Mouse (Mus musculus): Measurements from ENCODE around the gene Sypl. TPM values are rescaled to one million over a fixed set of nuclear protein-coding genes. Genes with fewer than 3 reads are reported as not detected.

The Sypl gene
- polyA plus RNA-seq, 1 experiment from 2014 or later, result 159 TPM

GRCm38 (mm10) chr12:32924245-32924644 lies 29.4 kb upstream of the Sypl start:
- Histone ChIP-seq H3K4me3 (replicated peaks) (no peak overlapping the region), H3K27ac (no peak overlapping the region), H3K4me2 (replicated peaks) (no peak overlapping the region), H3K9ac (no peak overlapping the region), H3K36me3 (no peaks in the 10 kb centered on the region), H3K9me3 (no peaks in the 10 kb centered on the region), H3K4me1 (replicated peaks) (0 out of 2 replicates have a peak, but pooled peaks cover 5% of the 10 kb centered on the region), H3K27me3 (replicated peaks) (no peaks in the 10 kb centered on the region)
- 32% methylated on average over 3 of the region's 3 CpGs for WGBS
- no peak for ATAC-seq

- no peak for ATAC-seq
- H3K27ac ChIP-seq, result peak overlapping the region; percentile 60; the same call in 1 of the 2 replicates
These were observed 27.1 kb upstream of the Sypl start for GRCm38 (mm10) chr12:32926331-32927172.

GRCm38 (mm10) chr12:32927231-32927835 lies 26.4 kb upstream of the Sypl start:
- Histone ChIP-seq H3K27me3 (replicated peaks) (no peaks in the 10 kb centered on the region), H3K4me2 (replicated peaks) (no peak overlapping the region), H3K27ac (no peak overlapping the region), H3K36me3 (no peaks in the 10 kb centered on the region), H3K9ac (no peak overlapping the region), H3K9me3 (no peaks in the 10 kb centered on the region), H3K4me1 (replicated peaks) (0 out of 2 replicates have a peak, but pooled peaks cover 9% of the 10 kb centered on the region), H3K4me3 (replicated peaks) (no peak overlapping the region)
- no peak for ATAC-seq
- WGBS, result 78% methylated on average over 10 of the region's 10 CpGs

More at GRCm38 (mm10) chr12:32926331-32927172, 27.1 kb upstream of the Sypl start:
- 56% methylated on average over 18 of the region's 18 CpGs for WGBS
- 0 out of 2 replicates have a peak, but pooled peaks cover 9% of the 10 kb centered on the region for H3K4me1 ChIP-seq (replicated peaks)
- no peaks in the 10 kb centered on the region for H3K27me3 ChIP-seq (replicated peaks)
- no peaks in the 10 kb centered on the region for H3K9me3 ChIP-seq
- H3K36me3 ChIP-seq, result no peaks in the 10 kb centered on the region
- H3K4me3 ChIP-seq (replicated peaks), result no peak overlapping the region
- no peak overlapping the region for H3K9ac ChIP-seq
- no peak overlapping the region for H3K4me2 ChIP-seq (replicated peaks)

GRCm38 (mm10) chr12:32928180-32928579 lies 25.5 kb upstream of the Sypl start:
- WGBS, result 68% methylated on average over 3 of the region's 3 CpGs
- no peak for ATAC-seq

GRCm38 (mm10) chr12:32929831-32930513 lies 23.7 kb upstream of the Sypl start:
- Histone ChIP-seq H3K4me2 (replicated peaks) (no peak overlapping the region), H3K27me3 (replicated peaks) (no peaks in the 10 kb centered on the region), H3K4me1 (replicated peaks) (0 out of 2 replicates have a peak, but pooled peaks cover 9% of the 10 kb centered on the region), H3K9me3 (no peaks in the 10 kb centered on the region), H3K4me3 (replicated peaks) (no peak overlapping the region), H3K27ac (peak overlapping the region; percentile 48), H3K9ac (no peak overlapping the region), H3K36me3 (no peaks in the 10 kb centered on the region)
- 69% methylated on average over 11 of the region's 11 CpGs for WGBS
- peak; percentile 94 for ATAC-seq

More at GRCm38 (mm10) chr12:32928180-32928579, 25.5 kb upstream of the Sypl start:
- H3K4me2 ChIP-seq (replicated peaks), result no peak overlapping the region
- no peaks in the 10 kb centered on the region for H3K9me3 ChIP-seq
- no peak overlapping the region for H3K4me3 ChIP-seq (replicated peaks)
- no peaks in the 10 kb centered on the region for H3K27me3 ChIP-seq (replicated peaks)
- 0 out of 2 replicates have a peak, but pooled peaks cover 9% of the 10 kb centered on the region for H3K4me1 ChIP-seq (replicated peaks)
- no peak overlapping the region for H3K9ac ChIP-seq
- H3K36me3 ChIP-seq, result no peaks in the 10 kb centered on the region
- no peak overlapping the region for H3K27ac ChIP-seq

GRCm38 (mm10) chr12:32930566-32930965 lies 23.1 kb upstream of the Sypl start:
- Histone ChIP-seq H3K4me3 (replicated peaks) (no peak overlapping the region), H3K9me3 (no peaks in the 10 kb centered on the region), H3K9ac (no peak overlapping the region), H3K4me1 (replicated peaks) (0 out of 2 replicates have a peak, but pooled peaks cover 9% of the 10 kb centered on the region), H3K27ac (no peak overlapping the region), H3K27me3 (replicated peaks) (no peaks in the 10 kb centered on the region), H3K4me2 (replicated peaks) (no peak overlapping the region), H3K36me3 (no peaks in the 10 kb centered on the region)
- ATAC-seq, result peak; percentile 50; the same call in 1 of the 2 replicates
- 79% methylated on average over 7 of the region's 7 CpGs for WGBS

GRCm38 (mm10) chr12:32936246-32936946 lies 17.3 kb upstream of the Sypl start:
- WGBS, result 67% methylated on average over 4 of the region's 4 CpGs
- ATAC-seq, result peak; percentile 50; the same call in 1 of the 2 replicates
- no peak overlapping the region for H3K27ac ChIP-seq

GRCm38 (mm10) chr12:32941141-32941540 lies 12.6 kb upstream of the Sypl start:
- Histone ChIP-seq H3K4me1 (replicated peaks) (peaks cover 5% of the 10 kb centered on the region; the same call in 1 of the 2 replicates), H3K4me2 (replicated peaks) (no peak overlapping the region), H3K9me3 (no peaks in the 10 kb centered on the region), H3K27me3 (replicated peaks) (no peaks in the 10 kb centered on the region), H3K9ac (no peak overlapping the region), H3K36me3 (no peaks in the 10 kb centered on the region), H3K27ac (no peak overlapping the region), H3K4me3 (replicated peaks) (no peak overlapping the region)
- 78% methylated on average over 4 of the region's 4 CpGs for whole genome bisulfite sequencing
- no peak for ATAC-seq

More at GRCm38 (mm10) chr12:32936246-32936946, 17.3 kb upstream of the Sypl start:
- no peak overlapping the region for H3K4me3 ChIP-seq (replicated peaks)
- H3K4me2 ChIP-seq (replicated peaks), result no peak overlapping the region
- no peaks in the 10 kb centered on the region for H3K27me3 ChIP-seq (replicated peaks)
- H3K9ac ChIP-seq, result no peak overlapping the region
- no peaks in the 10 kb centered on the region for H3K36me3 ChIP-seq
- no peaks in the 10 kb centered on the region for H3K9me3 ChIP-seq
- no peaks in the 10 kb centered on the region for H3K4me1 ChIP-seq (replicated peaks)

- WGBS, result 43% methylated on average over 4 of the region's 4 CpGs
- Histone ChIP-seq H3K4me2 (replicated peaks) (no peak overlapping the region), H3K4me3 (replicated peaks) (no peak overlapping the region), H3K9ac (no peak overlapping the region), H3K27me3 (replicated peaks) (no peaks in the 10 kb centered on the region), H3K27ac (no peak overlapping the region), H3K4me1 (replicated peaks) (peaks cover 5% of the 10 kb centered on the region; the same call in 1 of the 2 replicates), H3K36me3 (no peaks in the 10 kb centered on the region), H3K9me3 (no peaks in the 10 kb centered on the region)
- peak; percentile 26; the same call in 1 of the 2 replicates for ATAC-seq
These were observed 10.3 kb upstream of the Sypl start for GRCm38 (mm10) chr12:32943347-32943746.

- H3K9ac ChIP-seq, result no peak overlapping the region
- no peak overlapping the region for H3K4me2 ChIP-seq (replicated peaks)
- H3K27me3 ChIP-seq (replicated peaks), result no peaks in the 10 kb centered on the region
- ATAC-seq, result no peak
- H3K9me3 ChIP-seq, result no peaks in the 10 kb centered on the region
- H3K27ac ChIP-seq, result no peak overlapping the region
- no peak overlapping the region for H3K4me3 ChIP-seq (replicated peaks)
- H3K36me3 ChIP-seq, result no peaks in the 10 kb centered on the region
- H3K4me1 ChIP-seq (replicated peaks), result peaks cover 5% of the 10 kb centered on the region; the same call in 1 of the 2 replicates
- 72% methylated on average over 3 of the region's 3 CpGs for WGBS
These were observed 9.7 kb upstream of the Sypl start for GRCm38 (mm10) chr12:32943951-32944350.

- Histone ChIP-seq H3K4me3 (replicated peaks) (no peak overlapping the region), H3K27me3 (replicated peaks) (no peaks in the 10 kb centered on the region), H3K4me1 (replicated peaks) (peaks cover 5% of the 10 kb centered on the region; the same call in 1 of the 2 replicates), H3K9me3 (no peaks in the 10 kb centered on the region), H3K36me3 (no peaks in the 10 kb centered on the region), H3K9ac (no peak overlapping the region), H3K4me2 (replicated peaks) (no peak overlapping the region), H3K27ac (no peak overlapping the region)
- WGBS, result 45% methylated on average over 8 of the region's 8 CpGs
- ATAC-seq, result peak; percentile 82
These were observed 8.7 kb upstream of the Sypl start for GRCm38 (mm10) chr12:32944884-32945454.
